Mouse (Mus musculus) midbrain, embryonic 11.5 days (tissue): ENCODE data around the gene Alk. TPM values are rescaled to one million over a fixed set of nuclear protein-coding genes. Genes with fewer than 3 reads are reported as not detected.

ENCODE experiments used
- ATAC-seq: fragments of 200-750 bp; cut with Nextera tagmentation; 2 replicates; pipeline ENCODE4 v1.8.0; 2017; ENCODE audit warnings: moderate TSS enrichment, moderate library complexity; ENCODE audit not compliant: low FRiP score
- DNase-seq: peaks from one replicate; pipeline ENCODE4 v3.0.0; 2015; ENCODE audit warnings: low spot score; ENCODE audit errors: missing footprints
- H3K27ac ChIP-seq: fragments of 300-500 bp; sonication (generic); 2 replicates; pipeline ENCODE4 v1.5.1; 2014; ENCODE audit warnings: low read depth, low read length
- H3K27me3 ChIP-seq: fragments of 300-500 bp; sonication (generic); 2 replicates; pipeline ENCODE4 v1.6.1; 2014; ENCODE audit warnings: mild to moderate bottlenecking, low read length, moderate library complexity, mixed read lengths; ENCODE audit not compliant: control insufficient read depth, insufficient read depth
- H3K36me3 ChIP-seq: fragments of 300-500 bp; sonication (generic); 2 replicates; pipeline ENCODE4 v1.6.1; 2014; ENCODE audit warnings: mild to moderate bottlenecking, low read length, moderate library complexity, mixed read lengths; ENCODE audit not compliant: control insufficient read depth, insufficient read depth
- H3K4me1 ChIP-seq: fragments of 300-500 bp; sonication (generic); 2 replicates; pipeline ENCODE4 v1.6.1; 2014; ENCODE audit warnings: low read length; ENCODE audit not compliant: control insufficient read depth, insufficient read depth
- H3K4me2 ChIP-seq: fragments of 300-500 bp; sonication (generic); 2 replicates; pipeline ENCODE4 v1.6.1; 2014; ENCODE audit warnings: mild to moderate bottlenecking, moderate library complexity
- H3K4me3 ChIP-seq: fragments of 300-500 bp; sonication (generic); 2 replicates; pipeline ENCODE4 v1.5.1; 2014; ENCODE audit warnings: low read depth, low read length
- H3K9ac ChIP-seq: fragments of 300-500 bp; sonication (generic); 2 replicates; pipeline ENCODE4 v1.6.1; 2014; ENCODE audit warnings: low read length
- H3K9me3 ChIP-seq: fragments of 300-500 bp; sonication (generic); 2 replicates; pipeline ENCODE4 v1.6.1; 2016; ENCODE audit warnings: low read length; ENCODE audit not compliant: control insufficient read depth
- WGBS: fragments of 180-500 bp; shearing (Covaris S2); extraction: QIAGEN DNeasy Blood & Tissue Kit; methylation state at CpG from one replicate; pipeline ENCODE4 v1.1.7; 2014; 5-methylcytosine and 5-hydroxymethylcytosine counted together
- polyA plus RNA-seq: library from polyadenylated mRNA; unstranded; fragments of >200 nt; fragmentation: Nextera tagmentation; extraction: Ambion mirVana; gene quantifications from 2 replicates; pipeline ENCODE4 v1.2.1, GENCODE M21; 2014

The Alk gene
- polyA plus RNA-seq, 1 experiment from 2014 or later = 0.18 TPM

GRCm38 (mm10) chr17:71942052-71942451 is 662.4 kb downstream of the Alk start:
- H3K27ac ChIP-seq = no peak overlapping the region
- no peaks in the 10 kb centered on the region for H3K4me1 ChIP-seq
- no peak overlapping the region for H3K9ac ChIP-seq
- H3K9me3 ChIP-seq = no peaks in the 10 kb centered on the region
- ATAC-seq = no peak
- H3K4me3 ChIP-seq = no peak overlapping the region
- H3K4me2 ChIP-seq = no peak overlapping the region
- H3K36me3 ChIP-seq = no peaks in the 10 kb centered on the region
- H3K27me3 ChIP-seq = no peaks in the 10 kb centered on the region; the same call in 1 of the 2 replicates
- no peak for DNase-seq

GRCm38 (mm10) chr17:71941436-71941835 is 663.0 kb downstream of the Alk start:
- no peak overlapping the region for H3K9ac ChIP-seq
- ATAC-seq = no peak
- no peak overlapping the region for H3K4me3 ChIP-seq
- no peaks in the 10 kb centered on the region for H3K9me3 ChIP-seq
- no peaks in the 10 kb centered on the region for H3K36me3 ChIP-seq
- no peaks in the 10 kb centered on the region; the same call in 1 of the 2 replicates for H3K27me3 ChIP-seq
- no peak overlapping the region for H3K27ac ChIP-seq
- no peak for DNase-seq
- no peak overlapping the region for H3K4me2 ChIP-seq
- 40% methylated on average over 6 of the region's 6 CpGs for WGBS
- H3K4me1 ChIP-seq = no peaks in the 10 kb centered on the region

- Histone ChIP-seq H3K9me3 (no peaks in the 10 kb centered on the region), H3K4me3 (no peak overlapping the region), H3K9ac (no peak overlapping the region), H3K36me3 (no peaks in the 10 kb centered on the region), H3K4me1 (no peaks in the 10 kb centered on the region), H3K27me3 (no peaks in the 10 kb centered on the region), H3K27ac (no peak overlapping the region), H3K4me2 (no peak overlapping the region)
- ATAC-seq = no peak
- DNase-seq = no peak
Observed at GRCm38 (mm10) chr17:71936681-71937080, 667.7 kb downstream of the Alk start.

GRCm38 (mm10) chr17:71935837-71936236 is 668.6 kb downstream of the Alk start:
- no peaks in the 10 kb centered on the region for H3K9me3 ChIP-seq
- H3K4me1 ChIP-seq = no peaks in the 10 kb centered on the region
- ATAC-seq (no peak), DNase-seq (no peak)
- no peak overlapping the region for H3K4me3 ChIP-seq
- H3K36me3 ChIP-seq = no peaks in the 10 kb centered on the region
- no peak overlapping the region for H3K4me2 ChIP-seq
- H3K27ac ChIP-seq = no peak overlapping the region
- WGBS = 92% methylated on average over 10 of the region's 10 CpGs
- H3K9ac ChIP-seq = no peak overlapping the region
- no peaks in the 10 kb centered on the region for H3K27me3 ChIP-seq

- Histone ChIP-seq H3K4me1 (no peaks in the 10 kb centered on the region), H3K9ac (no peak overlapping the region), H3K4me3 (no peak overlapping the region), H3K9me3 (no peaks in the 10 kb centered on the region), H3K36me3 (no peaks in the 10 kb centered on the region), H3K27me3 (no peaks in the 10 kb centered on the region), H3K27ac (no peak overlapping the region), H3K4me2 (no peak overlapping the region)
- 60% methylated on average over 3 of the region's 3 CpGs for WGBS
- ATAC-seq = no peak
- DNase-seq = no peak
Observed at GRCm38 (mm10) chr17:71935336-71935735, 669.1 kb downstream of the Alk start.

- Histone ChIP-seq H3K4me2 (no peak overlapping the region), H3K4me3 (no peak overlapping the region), H3K27me3 (no peaks in the 10 kb centered on the region), H3K9me3 (no peaks in the 10 kb centered on the region), H3K27ac (no peak overlapping the region), H3K4me1 (peaks cover 4% of the 10 kb centered on the region; the same call in 1 of the 2 replicates), H3K9ac (no peak overlapping the region), H3K36me3 (no peaks in the 10 kb centered on the region)
- ATAC-seq (no peak), DNase-seq (no peak)
- 88% methylated on average over 5 of the region's 5 CpGs for WGBS
Observed at GRCm38 (mm10) chr17:71914941-71915340, 689.5 kb downstream of the Alk start.

- Histone ChIP-seq H3K36me3 (no peaks in the 10 kb centered on the region), H3K4me2 (no peak overlapping the region), H3K4me1 (peaks cover 4% of the 10 kb centered on the region; the same call in 1 of the 2 replicates), H3K4me3 (no peak overlapping the region), H3K9ac (no peak overlapping the region), H3K27me3 (no peaks in the 10 kb centered on the region), H3K9me3 (no peaks in the 10 kb centered on the region), H3K27ac (no peak overlapping the region)
- WGBS = 86% methylated on average over 3 of the region's 3 CpGs
- no peak for ATAC-seq
- no peak for DNase-seq
Observed at GRCm38 (mm10) chr17:71914541-71914940, 689.9 kb downstream of the Alk start.

- Histone ChIP-seq H3K4me3 (no peak overlapping the region), H3K4me2 (no peak overlapping the region), H3K27ac (no peak overlapping the region), H3K36me3 (no peaks in the 10 kb centered on the region), H3K27me3 (no peaks in the 10 kb centered on the region), H3K9me3 (no peaks in the 10 kb centered on the region), H3K4me1 (peaks cover 4% of the 10 kb centered on the region; the same call in 1 of the 2 replicates), H3K9ac (no peak overlapping the region)
- no peak for DNase-seq
- no peak for ATAC-seq
- WGBS = 86% methylated on average over 3 of the region's 3 CpGs
Observed at GRCm38 (mm10) chr17:71913188-71913587, 691.2 kb downstream of the Alk start.

- DNase-seq (no peak), ATAC-seq (no peak)
- H3K4me3 ChIP-seq = no peak overlapping the region
- no peak overlapping the region for H3K27ac ChIP-seq
- no peaks in the 10 kb centered on the region for H3K9me3 ChIP-seq
- H3K4me1 ChIP-seq = no peaks in the 10 kb centered on the region
- 48% methylated on average over 3 of the region's 3 CpGs for WGBS
- no peaks in the 10 kb centered on the region for H3K27me3 ChIP-seq
- no peaks in the 10 kb centered on the region for H3K36me3 ChIP-seq
- H3K4me2 ChIP-seq = no peak overlapping the region
- H3K9ac ChIP-seq = no peak overlapping the region
Observed at GRCm38 (mm10) chr17:71909107-71909506, 695.3 kb downstream of the Alk start.

GRCm38 (mm10) chr17:71881369-71881768 is 723.1 kb downstream of the Alk start:
- Histone ChIP-seq H3K4me3 (no peak overlapping the region), H3K27me3 (no peaks in the 10 kb centered on the region), H3K9ac (no peak overlapping the region), H3K4me2 (no peak overlapping the region), H3K27ac (no peak overlapping the region), H3K4me1 (no peaks in the 10 kb centered on the region), H3K9me3 (no peaks in the 10 kb centered on the region), H3K36me3 (no peaks in the 10 kb centered on the region)
- DNase-seq (no peak), ATAC-seq (no peak)
- WGBS = 85% methylated on average over 6 of the region's 6 CpGs
